9 mouse cellular contexts compared by ENCODE assay signal in genomic region chr9:35123804-35124677, GRCm38 (mm10). TPM values are rescaled to one million over a fixed set of nuclear protein-coding genes. Genes with fewer than 3 reads are reported as not detected.
DNase-seq lines count a peak whose midpoint lies in the region; ATAC-seq and TF ChIP-seq lines count a peak whose summit lies in the region.
"Had no signal": no experiment of that assay in that cellular context is flagged by ENCODE, and none has a peak within 500 bp of the region (broad histone marks: within the 10 kb centered on the region; RNA-seq: fewer than 3 reads in every experiment).

No protein-coding gene starts in this region.

- H3K4me3 ChIP-seq in liver, postnatal 0 days (ENCODE audit: low read depth, low read length) = no peak overlapping the region
- H3K4me3 ChIP-seq in forebrain, embryonic 16.5 days (replicated peaks; ENCODE audit: low read length) = no peak overlapping the region

- no peaks in the 10 kb centered on the region for H3K27me3 ChIP-seq in liver, postnatal 0 days (ENCODE audit: insufficient read depth, low read length)
- no peaks in the 10 kb centered on the region for H3K27me3 ChIP-seq in splenic B cell, adult 2 months (ENCODE audit: control insufficient read depth, insufficient read depth, low read length, poor library complexity, severe bottlenecking)
- no peaks in the 10 kb centered on the region for H3K27me3 ChIP-seq in forebrain, embryonic 16.5 days (replicated peaks; ENCODE audit: control insufficient read depth, insufficient read depth, low read length)

- WGBS in liver, postnatal 0 days (ENCODE audit: insufficient replicate concordance) = 24% methylated on average over 11 of the region's 11 CpGs
- WGBS in forebrain, embryonic 16.5 days = 81% methylated on average over 11 of the region's 11 CpGs

- peaks cover 31% of the 10 kb centered on the region for H3K36me3 ChIP-seq in liver, postnatal 0 days (replicated peaks; ENCODE audit: insufficient read depth, low read length)
- no peaks in the 10 kb centered on the region; the same call in 1 of the 2 replicates for H3K36me3 ChIP-seq in splenic B cell, adult 2 months (ENCODE audit: control insufficient read depth, insufficient read depth, low read length, poor library complexity, severe bottlenecking)
- no peaks in the 10 kb centered on the region for H3K36me3 ChIP-seq in forebrain, embryonic 16.5 days (ENCODE audit: control insufficient read depth, insufficient read depth)

- peak overlapping the region; percentile 44 for H3K4me2 ChIP-seq in liver, postnatal 0 days (ENCODE audit: low read depth, low read length)
- H3K4me2 ChIP-seq in forebrain, embryonic 16.5 days (ENCODE audit: low read length) = no peak overlapping the region

- ATAC-seq in liver, postnatal 0 days = peak; percentile 43
- no peak for ATAC-seq in forebrain, embryonic 16.5 days

- no peak for TF ChIP-seq CTCF in liver, postnatal 0 days (IDR thresholded peaks at IDR 0.05; ENCODE audit: low read depth)

- no peaks in the 10 kb centered on the region for H3K9me3 ChIP-seq in liver, postnatal 0 days (ENCODE audit: low read length)
- H3K9me3 ChIP-seq in forebrain, embryonic 16.5 days (ENCODE audit: control insufficient read depth, low read length) = no peaks in the 10 kb centered on the region

- H3K27ac ChIP-seq in liver, postnatal 0 days (ENCODE audit: low read depth) = peak overlapping the region; percentile 92
- no peak overlapping the region for H3K27ac ChIP-seq in forebrain, embryonic 16.5 days (ENCODE audit: low read length)

- H3K4me1 ChIP-seq in liver, postnatal 0 days (ENCODE audit: insufficient read depth) = peaks cover 84% of the 10 kb centered on the region
- no peaks in the 10 kb centered on the region for H3K4me1 ChIP-seq in forebrain, embryonic 16.5 days (replicated peaks; ENCODE audit: control insufficient read depth, insufficient read depth, low read length)

- TF ChIP-seq EP300 in liver, postnatal 0 days (IDR thresholded peaks at IDR 0.05; ENCODE audit: low read depth) = peak; percentile 82

- H3K9ac ChIP-seq in liver, postnatal 0 days (replicated peaks) = 0 out of 2 replicates have a peak overlapping the region, but pooled peaks have one; percentile 18
- no peak overlapping the region for H3K9ac ChIP-seq in forebrain, embryonic 16.5 days (replicated peaks; ENCODE audit: low read depth, low read length)

- peak; percentile 39 to 45 for DNase-seq in heart, adult 18-20 months
- DNase-seq in heart, adult 9 months (ENCODE audit: low spot score in 2 of 2) = no peak
- peak; percentile 50 for DNase-seq in c-Kit-positive CD71-negative TER-119-negative erythroid progenitor cells, embryonic 14.5 days (ENCODE audit: low read depth)
- peak; percentile 47 for DNase-seq in liver, postnatal 0 days
- DNase-seq in splenic B cell, adult 2 months (ENCODE audit: low read depth, low spot score) = peak; percentile 31
- DNase-seq in urinary bladder, postnatal 36 days (ENCODE audit: low spot score in 2 of 2) = no peak
- no peak for DNase-seq in kidney, postnatal 36 days
- DNase-seq: kidney, postnatal 10 days had no signal

RNA-seq across cellular contexts. Expression of gene St3gal4, which starts 5.0 kb away (rescaled TPM):
- 10 to 100 TPM; 24.1 to 26.0 TPM for total RNA-seq in heart, adult 18-20 months (2021)
- polyA plus RNA-seq in liver, postnatal 0 days (2015; fragmentation: Nextera tagmentation; extraction: Ambion mirVana) = 23.6 and 26.5 TPM in 2 replicates
- 13.0 and 13.6 TPM in 2 replicates for polyA plus RNA-seq in forebrain, embryonic 16.5 days (2015; fragmentation: Nextera tagmentation; extraction: Ambion mirVana)

RNA-seq across cellular contexts. Expression of gene Dcps, which starts 51.8 kb away (rescaled TPM):
- 10 to 100 TPM; 12.8 to 16.8 TPM for total RNA-seq in heart, adult 18-20 months (2021)
- polyA plus RNA-seq in liver, postnatal 0 days (2015; fragmentation: Nextera tagmentation; extraction: Ambion mirVana) = 23.7 and 23.9 TPM in 2 replicates
- polyA plus RNA-seq in forebrain, embryonic 16.5 days (2015; fragmentation: Nextera tagmentation; extraction: Ambion mirVana) = 80.4 TPM in 2 replicates

Comparison
In these comparisons a context has a peak if more than half of its experiments do, and no peak if none do; other contexts are left out.
1. DNase-seq: peak in heart, adult 18-20 months (2 of 2), c-Kit-positive CD71-negative TER-119-negative erythroid progenitor cells, embryonic 14.5 days (single experiment), liver, postnatal 0 days (single experiment) and splenic B cell, adult 2 months (single experiment); none in heart, adult 9 months (0 of 2), urinary bladder, postnatal 36 days (0 of 2) and kidney, postnatal 36 days (0 of 2).